In the genomic region with DNA sequence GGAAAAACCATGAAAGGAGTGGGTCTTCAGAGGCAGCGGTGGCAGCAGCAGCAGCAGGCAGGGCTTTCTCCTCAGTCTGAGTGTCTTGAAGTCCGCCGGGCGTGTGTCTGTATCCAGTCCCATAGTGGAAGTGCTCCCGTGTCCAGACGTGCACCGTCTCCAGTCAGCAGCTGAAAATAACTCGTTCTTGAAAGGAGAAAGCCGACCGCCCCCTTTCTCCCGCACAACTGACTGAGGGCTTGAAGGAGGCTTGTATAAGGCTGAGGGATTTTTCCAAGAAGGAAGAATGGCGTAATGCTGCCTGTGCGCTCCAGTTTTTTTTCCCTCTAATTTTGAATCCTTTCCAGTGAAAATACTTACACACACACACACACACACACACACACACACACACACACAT, we compare ENCODE assay signal across 10 mouse cellular contexts. TPM values are rescaled to one million over a fixed set of nuclear protein-coding genes. Genes with fewer than 3 reads are reported as not detected.
DNase-seq lines count a peak whose midpoint lies in the region; ATAC-seq and TF ChIP-seq lines count a peak whose summit lies in the region.
"Had no signal": no experiment of that assay in that cellular context is flagged by ENCODE, and none has a peak within 500 bp of the region (broad histone marks: within the 10 kb centered on the region; RNA-seq: fewer than 3 reads in every experiment).

TSS of gene Gdf5 (minus strand) at position 244 of the 400 bp plus-strand sequence.

- no peaks in the 10 kb centered on the region for H3K36me3 ChIP-seq in heart, embryonic 12.5 days
- H3K36me3 ChIP-seq in forebrain, embryonic 14.5 days (ENCODE audit: control insufficient read depth, insufficient read depth, low read length): no peaks in the 10 kb centered on the region
- no peaks in the 10 kb centered on the region for H3K36me3 ChIP-seq in lung, postnatal 0 days (ENCODE audit: insufficient read depth, low read length)
- H3K36me3 ChIP-seq: neural tube, embryonic 12.5 days had no signal

- no peak for DNase-seq in heart, adult 9 months (ENCODE audit: low spot score in 2 of 2)
- peak; percentile 31 for DNase-seq in ES-CJ7 (ENCODE audit: low read depth, low spot score)
- DNase-seq in forebrain, embryonic 14.5 days (ENCODE audit: low spot score): peak; percentile 35
- DNase-seq in lung, postnatal 0 days (ENCODE audit: low spot score): peak; percentile 79
- DNase-seq in gastrocnemius, adult 8-10 months (ENCODE audit: low spot score in 2 of 2): no peak
- no peak for DNase-seq in Muller cell, postnatal 12 days (ENCODE audit: inconsistent ontology term)
- DNase-seq in natural killer cell, adult 2 months (ENCODE audit: low spot score in 2 of 2): no peak
- DNase-seq: cerebellum, adult 9-10 months had no signal

- H3K4me3 ChIP-seq in heart, embryonic 12.5 days: no peak within 1 kb of the TSS
- no peak within 1 kb of the TSS for H3K4me3 ChIP-seq in forebrain, embryonic 14.5 days (ENCODE audit: low read depth, low read length)
- H3K4me3 ChIP-seq in lung, postnatal 0 days (ENCODE audit: low read depth, low read length): no peak within 1 kb of the TSS
- H3K4me3 ChIP-seq: neural tube, embryonic 12.5 days had no signal

- H3K4me1 ChIP-seq in heart, embryonic 12.5 days (replicated peaks): peaks cover 17% of the 10 kb centered on the region
- peaks cover 9% of the 10 kb centered on the region; the same call in 1 of the 2 replicates for H3K4me1 ChIP-seq in forebrain, embryonic 14.5 days (ENCODE audit: control insufficient read depth, insufficient read depth, low read length)
- H3K4me1 ChIP-seq in lung, postnatal 0 days (ENCODE audit: insufficient read depth, low read depth, low read length): peaks cover 3% of the 10 kb centered on the region; the same call in 1 of the 2 replicates

- no peak for TF ChIP-seq CTCF in lung, postnatal 0 days (IDR thresholded peaks at IDR 0.05)

- no peak within 1 kb of the TSS for H3K27ac ChIP-seq in heart, embryonic 12.5 days (ENCODE audit: poor library complexity, severe bottlenecking)
- H3K27ac ChIP-seq in forebrain, embryonic 14.5 days (ENCODE audit: low read depth, low read length): 0 out of 2 replicates have a peak within 1 kb of the TSS, but pooled peaks have one; percentile 21
- no peak within 1 kb of the TSS for H3K27ac ChIP-seq in lung, postnatal 0 days (ENCODE audit: low read length)
- H3K27ac ChIP-seq: neural tube, embryonic 12.5 days had no signal

- H3K9ac ChIP-seq in heart, embryonic 12.5 days: no peak within 1 kb of the TSS
- H3K9ac ChIP-seq in forebrain, embryonic 14.5 days (ENCODE audit: low read length): peak within 1 kb of the TSS; percentile 10; the same call in 1 of the 2 replicates
- no peak within 1 kb of the TSS for H3K9ac ChIP-seq in lung, postnatal 0 days (replicated peaks; ENCODE audit: low read depth)

- TF ChIP-seq EP300 in lung, postnatal 0 days (IDR thresholded peaks at IDR 0.05): no peak

- H3K9me3 ChIP-seq in heart, embryonic 12.5 days (replicated peaks): no peaks in the 10 kb centered on the region
- H3K9me3 ChIP-seq in forebrain, embryonic 14.5 days (replicated peaks; ENCODE audit: control insufficient read depth, low read length): no peaks in the 10 kb centered on the region
- no peaks in the 10 kb centered on the region for H3K9me3 ChIP-seq in lung, postnatal 0 days (ENCODE audit: low read length)
- H3K9me3 ChIP-seq: neural tube, embryonic 12.5 days had no signal

- 42% methylated on average over 13 of the region's 13 CpGs for WGBS in heart, embryonic 12.5 days
- 19% methylated on average over 13 of the region's 13 CpGs for WGBS in forebrain, embryonic 14.5 days
- WGBS in lung, postnatal 0 days: 34% methylated on average over 13 of the region's 13 CpGs

- ATAC-seq in heart, embryonic 12.5 days (ENCODE audit: insufficient number of reproducible peaks, low FRiP score): no peak
- ATAC-seq in forebrain, embryonic 14.5 days: no peak
- ATAC-seq in lung, postnatal 0 days: peak; percentile 62

- peaks cover 28% of the 10 kb centered on the region; the same call in 1 of the 2 replicates for H3K27me3 ChIP-seq in heart, embryonic 12.5 days (replicated peaks)
- H3K27me3 ChIP-seq in forebrain, embryonic 14.5 days (replicated peaks; ENCODE audit: control insufficient read depth, insufficient read depth, low read length): no peaks in the 10 kb centered on the region
- H3K27me3 ChIP-seq in lung, postnatal 0 days (replicated peaks; ENCODE audit: insufficient read depth, low read length): no peaks in the 10 kb centered on the region
- H3K27me3 ChIP-seq: neural tube, embryonic 12.5 days had no signal

- H3K4me2 ChIP-seq in heart, embryonic 12.5 days: peak within 1 kb of the TSS; percentile 42
- H3K4me2 ChIP-seq in forebrain, embryonic 14.5 days (ENCODE audit: low read length): peak within 1 kb of the TSS; percentile 22; the same call in 1 of the 2 replicates
- peak within 1 kb of the TSS; percentile 38 for H3K4me2 ChIP-seq in lung, postnatal 0 days (replicated peaks; ENCODE audit: low read depth, low read length)

RNA-seq across cellular contexts. Expression of gene Gdf5, which starts in this region (rescaled TPM):
- 0.36 and 0.42 TPM in 2 replicates for polyA plus RNA-seq in heart, embryonic 12.5 days (2016; fragmentation: Nextera tagmentation; extraction: Ambion mirVana)
- polyA plus RNA-seq in forebrain, embryonic 14.5 days (2014; fragmentation: Nextera tagmentation; extraction: Ambion mirVana): 2.2 and 2.5 TPM in 2 replicates
- polyA plus RNA-seq in lung, postnatal 0 days (2015; fragmentation: Nextera tagmentation; extraction: Ambion mirVana): 1.7 and 2.7 TPM in 2 replicates
- under 1 TPM in 2 of 4 experiments, not detected in 2; 0.16 to 0.19 TPM for total RNA-seq in gastrocnemius, adult 8-10 months (2022)

Comparison
In these comparisons a context has a peak if more than half of its experiments do, and no peak if none do; other contexts are left out.
1. DNase-seq: peak in ES-CJ7 (single experiment), forebrain, embryonic 14.5 days (single experiment) and lung, postnatal 0 days (single experiment); none in heart, adult 9 months (0 of 2), gastrocnemius, adult 8-10 months (0 of 2), Muller cell, postnatal 12 days (single experiment) and natural killer cell, adult 2 months (0 of 2).
2. Peak in every context shown above with its lines, with median percentiles within 50 percentile points of each other: H3K4me2 ChIP-seq.